Comparison of ENCODE assay signal across 14 mouse cellular contexts in genomic region chr4:10201835-10202234, GRCm38 (mm10).
DNase-seq lines count a peak whose midpoint lies in the region; ATAC-seq and TF ChIP-seq lines count a peak whose summit lies in the region.
"Had no signal": no experiment of that assay in that cellular context is flagged by ENCODE, and none has a peak within 500 bp of the region (broad histone marks: within the 10 kb centered on the region; RNA-seq: fewer than 3 reads in every experiment).

No protein-coding gene starts in this region.

- TF ChIP-seq POLR2A in lung, adult 2 months (IDR thresholded peaks at IDR 0.05; ENCODE audit: borderline replicate concordance, extremely low read depth, low read depth, low read length) = no peak

- H3K4me1 ChIP-seq in lung, embryonic 14.5 days (ENCODE audit: insufficient read depth) = no peaks in the 10 kb centered on the region
- H3K4me1 ChIP-seq in lung, adult 2 months (ENCODE audit: control insufficient read depth, insufficient read depth, low read length) = no peaks in the 10 kb centered on the region
- H3K4me1 ChIP-seq in embryonic facial prominence, embryonic 10.5 days = peaks cover 41% of the 10 kb centered on the region
- H3K4me1 ChIP-seq in midbrain, embryonic 16.5 days (ENCODE audit: control insufficient read depth, insufficient read depth, low read length) = no peaks in the 10 kb centered on the region

- DNase-seq in gastrocnemius, adult 2 months = no peak
- no peak for DNase-seq in gastrocnemius, adult 8-10 months (ENCODE audit: low spot score in 2 of 2)
- peak; percentile 59 for DNase-seq in lung, embryonic 14.5 days
- no peak for DNase-seq in lung, adult 2 months
- peak; percentile 64 for DNase-seq in embryonic facial prominence, embryonic 10.5 days (ENCODE audit: low spot score)
- DNase-seq in heart, postnatal 10 days = no peak
- DNase-seq in adrenal gland, adult 8-10 months = no peak
- DNase-seq: adrenal gland, adult 2 months; B cell, adult 2 months; cerebellum, postnatal 25 days; gastrocnemius, postnatal 14 days; thymus, postnatal 14 days had no signal

- no peaks in the 10 kb centered on the region for H3K9me3 ChIP-seq in lung, embryonic 14.5 days (ENCODE audit: low read depth, low read length)
- H3K9me3 ChIP-seq in embryonic facial prominence, embryonic 10.5 days = no peaks in the 10 kb centered on the region
- H3K9me3 ChIP-seq in midbrain, embryonic 16.5 days (replicated peaks; ENCODE audit: control insufficient read depth, low read length, poor library complexity, severe bottlenecking) = no peaks in the 10 kb centered on the region

- intact Hi-C loops in gastrocnemius, adult 2 months (cut with DNase I) = no loop called here
- intact Hi-C loops in heart, postnatal 10 days (cut with DNase I) = no loop called here

- H3K4me2 ChIP-seq in lung, embryonic 14.5 days = no peak overlapping the region
- no peak overlapping the region for H3K4me2 ChIP-seq in midbrain, embryonic 16.5 days (ENCODE audit: low read length)
- H3K4me2 ChIP-seq: liver, embryonic 11.5 days had no signal

- H3K36me3 ChIP-seq in lung, embryonic 14.5 days (ENCODE audit: insufficient read depth) = no peaks in the 10 kb centered on the region
- H3K36me3 ChIP-seq in embryonic facial prominence, embryonic 10.5 days (replicated peaks) = no peaks in the 10 kb centered on the region
- no peaks in the 10 kb centered on the region for H3K36me3 ChIP-seq in midbrain, embryonic 16.5 days (ENCODE audit: control insufficient read depth, insufficient read depth, low read length)

- 26% methylated on average over 3 of the region's 3 CpGs for WGBS in lung, embryonic 14.5 days
- whole genome bisulfite sequencing in lung, adult 2 months = 45% methylated on average over 3 of the region's 3 CpGs
- WGBS in embryonic facial prominence, embryonic 10.5 days = 35% methylated on average over 3 of the region's 3 CpGs
- 45% methylated on average over 3 of the region's 3 CpGs for WGBS in midbrain, embryonic 16.5 days

- no peak overlapping the region for H3K27ac ChIP-seq in gastrocnemius, adult 2 months
- H3K27ac ChIP-seq in lung, embryonic 14.5 days (ENCODE audit: low read depth) = no peak overlapping the region
- H3K27ac ChIP-seq in embryonic facial prominence, embryonic 10.5 days (replicated peaks) = no peak overlapping the region
- no peak overlapping the region for H3K27ac ChIP-seq in midbrain, embryonic 16.5 days (ENCODE audit: low read length)

- ATAC-seq in lung, embryonic 14.5 days (ENCODE audit: insufficient read depth) = no peak
- ATAC-seq in midbrain, embryonic 16.5 days = 0 out of 2 replicates have a peak, but pooled peaks have one; percentile 25

- no peaks in the 10 kb centered on the region for H3K27me3 ChIP-seq in lung, embryonic 14.5 days (ENCODE audit: insufficient read depth, low read length)
- no peaks in the 10 kb centered on the region for H3K27me3 ChIP-seq in embryonic facial prominence, embryonic 10.5 days (replicated peaks; ENCODE audit: low read depth, poor library complexity, severe bottlenecking)
- H3K27me3 ChIP-seq in midbrain, embryonic 16.5 days (ENCODE audit: control insufficient read depth, insufficient read depth, low read depth, low read length) = no peaks in the 10 kb centered on the region

- no peak overlapping the region for H3K9ac ChIP-seq in lung, embryonic 14.5 days
- no peak overlapping the region for H3K9ac ChIP-seq in midbrain, embryonic 16.5 days (ENCODE audit: low read depth, low read length)

- H3K4me3 ChIP-seq in gastrocnemius, adult 2 months = no peak overlapping the region
- no peak overlapping the region for H3K4me3 ChIP-seq in lung, embryonic 14.5 days (ENCODE audit: low read depth, low read length)
- no peak overlapping the region for H3K4me3 ChIP-seq in lung, adult 2 months (replicated peaks; ENCODE audit: extremely low read depth, low read depth, low read length)
- H3K4me3 ChIP-seq in embryonic facial prominence, embryonic 10.5 days = no peak overlapping the region
- no peak overlapping the region for H3K4me3 ChIP-seq in midbrain, embryonic 16.5 days (ENCODE audit: low read depth, low read length)

- peak; percentile 21; the same call in 1 of the 2 replicates for TF ChIP-seq CTCF in gastrocnemius, adult 2 months (IDR thresholded peaks at IDR 0.05)
- peak; percentile 35 for TF ChIP-seq CTCF in lung, embryonic 14.5 days (IDR thresholded peaks at IDR 0.05; ENCODE audit: low read depth)
- no peak for TF ChIP-seq CTCF in lung, adult 2 months (IDR thresholded peaks at IDR 0.05; ENCODE audit: insufficient read depth, low read length)

Comparison
In these comparisons a context has a peak if more than half of its experiments do, and no peak if none do; other contexts are left out.
1. DNase-seq: peak in lung, embryonic 14.5 days (single experiment) and embryonic facial prominence, embryonic 10.5 days (single experiment); none in gastrocnemius, adult 2 months (single experiment), gastrocnemius, adult 8-10 months (0 of 2), lung, adult 2 months (single experiment), heart, postnatal 10 days (0 of 2) and adrenal gland, adult 8-10 months (single experiment).